Mouse (Mus musculus) spleen, adult 12 weeks (tissue): Measurements from ENCODE around the gene Angptl8.
"Not testable (repeated sequence)": the region's sequence is repeated elsewhere in the genome, so short reads cannot be mapped to it uniquely, and the experiment has no call there.

ENCODE experiments used
- DNase-seq: peaks from one replicate; pipeline ENCODE4 v3.0.0; 2022; ENCODE audit warnings: low spot score

Angptl8 gene

DNA sequence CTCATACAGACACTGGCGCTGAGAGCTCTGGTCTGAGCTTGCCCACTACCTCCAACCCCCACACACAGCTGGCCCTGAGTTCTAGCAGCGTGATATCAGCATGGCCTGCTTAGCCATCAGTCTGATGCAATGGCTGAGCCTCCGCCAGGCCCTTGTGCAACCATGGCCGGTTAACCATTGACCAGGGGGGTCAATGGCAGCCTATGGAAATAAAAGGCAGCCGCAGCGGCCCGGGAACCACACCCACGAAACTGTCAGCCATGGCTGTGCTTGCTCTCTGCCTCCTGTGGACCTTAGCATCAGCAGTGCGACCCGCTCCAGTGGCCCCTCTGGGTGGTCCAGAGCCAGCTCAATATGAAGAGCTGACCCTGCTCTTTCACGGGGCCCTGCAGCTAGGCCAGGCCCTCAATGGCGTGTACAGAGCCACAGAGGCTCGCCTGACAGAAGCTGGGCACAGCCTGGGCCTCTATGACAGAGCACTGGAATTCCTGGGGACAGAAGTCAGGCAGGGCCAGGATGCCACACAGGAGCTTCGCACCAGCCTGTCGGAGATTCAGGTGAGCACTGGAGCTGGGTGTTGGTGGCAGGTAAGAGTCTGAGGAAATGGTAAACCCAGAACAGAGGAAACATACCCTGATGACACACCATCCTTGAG is at the start of gene Angptl8:
Gene Angptl8 (plus strand): TSS at position 253 of the 655 bp plus-strand sequence.
- no peak for DNase-seq

DNA sequence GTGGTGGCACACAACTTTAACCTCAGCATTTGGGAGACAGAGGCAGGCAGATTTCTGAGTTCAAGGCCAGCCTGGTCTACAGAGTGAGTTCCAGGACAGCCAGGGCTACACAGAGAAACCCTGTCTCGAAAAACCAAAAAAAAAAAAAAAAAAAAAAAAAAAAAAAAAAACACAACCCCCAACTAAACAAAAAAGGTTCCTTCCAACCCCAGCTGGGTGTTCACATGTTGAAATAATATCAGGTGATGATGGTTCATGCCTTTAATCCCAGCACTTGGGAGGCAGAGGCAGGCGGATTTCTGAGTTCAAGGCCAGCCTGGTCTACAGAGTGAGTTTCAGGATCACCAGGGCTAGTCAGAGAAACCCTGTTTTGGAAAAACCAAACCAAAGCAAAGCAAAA is 49.0 kb upstream of the Angptl8 start:
- not testable (repeated sequence) for DNase-seq

DNA sequence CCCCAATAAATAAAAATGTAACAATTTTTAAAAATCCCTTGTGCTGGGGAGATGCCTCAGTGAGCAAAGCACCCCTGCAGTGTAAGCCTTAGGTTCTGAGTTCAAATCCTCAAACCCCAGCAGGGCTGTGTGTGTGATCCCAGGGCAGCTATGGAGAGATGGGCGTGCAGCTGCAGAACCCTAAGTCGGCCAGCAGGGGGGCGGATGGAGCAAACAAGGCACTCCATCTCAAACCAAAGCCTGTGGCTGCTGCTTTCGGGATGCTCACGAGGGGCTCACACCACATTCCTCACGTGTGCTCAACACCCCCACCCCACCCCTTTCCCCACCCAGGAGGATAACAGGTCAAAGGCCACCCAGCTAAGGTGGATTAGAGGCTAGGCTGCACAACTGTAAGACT is 48.4 kb upstream of the Angptl8 start:
- no peak for DNase-seq

DNA sequence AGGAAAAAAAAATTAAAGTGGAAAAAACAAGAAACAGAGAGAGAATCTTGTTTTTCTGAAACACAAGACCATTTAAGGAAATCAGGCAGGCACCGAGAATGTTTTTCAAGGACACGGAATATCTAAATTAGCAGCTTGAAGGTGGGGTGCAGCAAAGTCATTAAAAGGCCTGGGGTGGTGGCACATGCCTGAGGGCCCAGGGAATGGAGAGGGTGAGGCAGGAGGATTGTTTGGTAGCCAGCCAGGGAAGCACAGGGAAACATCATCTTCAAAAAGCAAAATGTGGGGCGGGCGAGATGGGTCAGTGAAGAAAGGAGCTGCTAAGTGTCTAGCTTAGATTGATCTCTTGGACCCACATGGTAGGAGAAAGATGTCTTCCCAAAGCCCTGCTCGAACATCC is 47.7 kb upstream of the Angptl8 start:
- no peak for DNase-seq

DNA sequence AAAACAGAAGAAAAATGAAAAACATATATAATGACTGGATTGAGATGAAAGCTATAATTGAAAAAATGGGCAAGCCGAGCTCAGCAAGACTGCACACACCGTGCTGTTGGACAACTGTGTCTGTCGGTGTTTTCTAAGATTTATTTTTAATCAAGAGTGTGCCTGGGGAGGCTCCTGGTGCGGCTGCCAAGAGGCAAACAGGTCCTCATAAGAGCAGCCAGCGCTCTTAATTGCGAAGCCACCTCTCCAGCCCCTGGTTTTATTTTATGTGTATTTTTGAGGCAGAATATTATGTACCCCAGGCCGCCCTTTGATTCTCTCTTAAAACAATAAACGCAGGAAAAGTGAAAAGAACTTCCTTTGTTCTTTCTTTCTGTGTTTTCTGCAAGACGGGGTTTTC is 47.1 kb upstream of the Angptl8 start:
- DNase-seq, result no peak

DNA sequence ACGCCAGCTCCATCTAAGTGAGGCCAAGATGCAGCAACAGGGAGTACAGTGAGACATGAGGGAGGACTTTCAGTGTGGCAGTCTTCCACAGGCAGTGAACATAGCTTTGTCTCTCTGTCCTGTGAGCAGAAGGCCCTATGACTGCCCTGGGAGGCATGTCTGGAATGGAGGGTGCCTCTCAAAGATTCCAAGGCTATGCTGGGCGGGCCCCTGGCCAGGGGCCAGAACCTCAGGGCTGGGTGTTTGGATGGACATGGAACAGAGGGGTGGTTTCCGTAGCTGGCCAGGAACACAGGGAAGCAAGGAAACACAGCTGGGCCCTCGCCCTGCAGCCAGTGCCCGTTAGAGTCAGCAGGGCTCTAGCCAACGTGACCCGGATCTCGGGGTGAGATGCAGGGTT is 43.4 kb upstream of the Angptl8 start:
- no peak for DNase-seq

DNA sequence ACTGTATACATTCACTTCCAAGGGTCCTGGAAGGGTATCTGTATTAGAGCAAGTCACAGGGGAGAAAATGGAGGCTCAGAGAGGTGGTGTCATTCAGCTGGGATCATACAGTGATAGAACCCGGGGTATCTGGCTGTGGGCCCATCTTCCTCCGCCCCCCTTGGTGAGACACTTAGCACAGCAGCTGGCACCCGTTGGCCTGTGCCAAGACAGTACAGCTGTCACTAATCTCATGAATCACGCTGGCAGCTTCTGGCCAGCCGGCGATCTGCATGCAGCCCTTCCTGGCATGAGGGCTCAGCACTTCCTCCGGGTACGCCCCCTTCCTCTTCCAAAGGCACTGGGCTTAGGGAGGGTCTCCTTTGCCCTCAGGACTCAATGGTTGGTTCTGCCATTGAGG is 42.7 kb upstream of the Angptl8 start:
- no peak for DNase-seq

DNA sequence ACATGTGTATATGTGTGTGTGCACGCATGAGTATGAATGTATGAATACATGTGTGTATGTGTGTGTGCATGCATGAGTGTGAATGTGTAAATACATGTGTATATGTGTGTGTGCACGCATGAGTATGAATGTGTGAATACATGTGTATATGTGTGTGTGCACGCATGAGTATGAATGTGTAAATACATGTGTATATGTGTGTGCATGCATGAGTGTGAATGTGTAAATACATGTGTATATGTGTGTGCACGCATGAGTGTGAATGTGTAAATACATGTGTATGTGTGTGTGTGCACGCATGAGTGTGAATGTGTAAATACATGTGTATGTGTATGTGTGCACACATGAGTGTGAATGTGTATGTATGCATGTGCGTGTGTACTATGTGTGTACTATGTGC is 41.8 kb upstream of the Angptl8 start:
- not testable (repeated sequence) for DNase-seq

DNA sequence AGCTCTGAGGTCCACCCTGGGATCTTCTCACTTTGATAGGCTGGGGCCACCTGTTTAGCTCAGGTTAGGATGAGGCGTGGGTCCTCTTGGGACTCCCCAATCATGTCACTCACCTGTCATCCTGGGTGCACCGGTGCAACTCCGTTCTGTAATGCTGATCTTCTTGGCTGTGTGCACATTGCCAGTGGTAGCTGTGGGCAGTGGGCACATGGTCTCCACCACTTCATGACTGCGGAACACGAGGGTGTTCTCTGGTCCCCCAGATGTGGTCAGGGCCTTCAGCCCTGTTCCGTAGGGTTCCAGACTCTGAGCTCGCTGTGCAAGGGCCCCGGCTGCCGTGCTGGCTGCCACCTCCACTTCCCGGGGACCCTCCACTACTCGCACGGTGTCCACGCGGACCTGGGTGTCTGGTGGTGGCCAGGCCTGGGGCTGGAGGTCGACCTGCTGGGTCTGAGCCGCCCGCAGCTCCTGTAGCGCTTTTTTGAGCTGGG is 40.9 kb upstream of the Angptl8 start:
- no peak for DNase-seq

DNA sequence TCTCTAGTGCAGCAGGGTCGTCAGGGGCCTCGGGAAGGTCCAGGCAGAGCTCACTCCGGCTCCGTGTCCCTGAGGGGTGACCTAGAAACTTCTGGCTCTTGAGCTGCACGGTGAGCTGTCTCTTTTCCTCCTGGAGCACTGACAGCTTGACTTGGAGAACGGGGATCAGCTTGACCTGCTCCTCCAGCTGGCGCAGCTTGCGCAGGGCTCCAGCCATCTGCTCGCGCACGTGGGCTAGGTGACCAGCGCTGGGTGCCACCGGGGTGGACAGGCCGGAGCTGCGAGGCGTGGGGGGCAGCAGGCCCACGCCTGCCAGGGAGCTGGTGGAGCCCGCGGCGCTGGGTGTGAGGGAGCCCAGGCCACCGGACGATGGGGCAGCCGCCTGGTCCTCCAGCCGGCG is 40.4 kb upstream of the Angptl8 start:
- DNase-seq, result no peak

DNA sequence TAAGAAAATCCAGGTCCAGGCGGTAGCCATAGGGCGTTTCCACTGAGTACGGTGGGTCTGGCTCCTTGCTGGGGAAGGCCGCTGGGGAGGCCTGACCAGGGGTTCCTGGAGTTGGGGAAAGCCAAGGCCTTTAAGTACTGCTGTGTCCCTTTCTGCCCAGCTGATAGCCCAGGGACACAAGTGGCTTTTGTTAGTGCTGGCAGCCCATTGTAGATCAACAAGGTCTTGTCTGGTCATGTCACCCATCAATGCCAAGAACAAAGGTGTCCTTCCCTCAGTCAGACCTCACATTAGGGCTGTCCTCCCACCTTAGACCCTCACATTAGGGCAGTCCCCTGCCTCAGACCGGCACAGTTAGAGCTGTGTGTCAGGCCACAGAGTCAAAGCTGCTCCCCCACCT is 39.7 kb upstream of the Angptl8 start:
- no peak for DNase-seq

DNA sequence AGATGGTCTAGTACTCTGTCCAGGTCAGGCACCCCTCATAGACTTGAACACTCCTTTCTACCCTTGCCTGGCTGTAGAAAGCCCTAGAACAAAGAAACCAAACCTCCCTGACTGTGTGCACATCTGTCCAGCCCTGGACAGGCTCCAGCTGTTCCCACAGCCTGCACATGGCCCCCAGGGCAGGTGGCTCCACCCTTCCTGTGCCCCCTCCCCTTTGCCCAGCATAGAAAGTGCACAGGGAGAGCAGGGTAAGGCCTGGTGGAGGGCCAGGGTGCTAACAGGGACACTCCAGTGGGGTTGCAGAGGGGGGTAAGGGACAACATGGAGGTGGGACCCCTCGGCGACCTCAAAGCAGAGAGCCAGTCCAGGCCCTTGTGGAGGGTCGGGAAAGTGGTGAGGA is 39.1 kb upstream of the Angptl8 start:
- no peak for DNase-seq

DNA sequence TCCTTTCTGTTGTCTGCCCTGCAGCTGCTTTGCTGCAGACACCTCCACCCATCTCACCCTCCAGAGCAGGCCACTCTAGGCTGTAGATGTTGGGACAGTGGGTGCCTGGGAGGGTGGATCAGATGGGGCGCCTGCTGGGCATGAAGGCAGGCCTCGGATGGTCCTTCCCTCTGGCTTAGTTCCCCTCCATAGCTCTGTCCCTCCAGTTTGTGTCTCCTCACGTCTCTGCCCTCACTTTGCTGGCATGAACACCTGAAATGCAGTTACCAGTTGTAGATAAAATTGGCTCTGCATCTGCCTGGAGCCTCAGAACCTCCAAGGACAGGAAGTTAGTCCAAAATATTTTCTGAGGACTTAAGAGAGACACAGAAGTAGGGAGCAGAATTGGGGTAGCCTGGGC is 38.4 kb upstream of the Angptl8 start:
- DNase-seq, result no peak

DNA sequence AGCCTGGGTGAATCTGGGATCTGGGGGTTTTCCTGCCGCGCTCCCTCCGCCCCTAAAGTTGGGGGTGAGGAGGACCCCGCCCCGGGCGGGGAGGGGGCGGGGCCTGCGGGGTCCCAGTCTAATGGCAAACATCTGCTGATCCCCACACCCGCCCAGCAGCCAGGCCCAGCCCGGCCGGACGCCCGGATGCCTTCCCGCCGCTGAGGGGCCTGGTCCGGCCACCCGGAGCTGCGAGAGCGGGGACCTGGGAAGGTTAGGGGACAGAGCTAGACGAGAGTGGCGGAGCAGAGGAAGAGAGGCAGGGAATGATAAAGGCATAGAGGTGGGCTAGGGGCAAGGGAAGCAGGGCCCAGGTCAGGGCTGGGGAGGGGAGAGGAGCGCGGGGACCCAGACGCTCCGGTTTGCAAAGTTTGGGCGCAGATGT is 37.4 kb upstream of the Angptl8 start:
- no peak for DNase-seq

DNA sequence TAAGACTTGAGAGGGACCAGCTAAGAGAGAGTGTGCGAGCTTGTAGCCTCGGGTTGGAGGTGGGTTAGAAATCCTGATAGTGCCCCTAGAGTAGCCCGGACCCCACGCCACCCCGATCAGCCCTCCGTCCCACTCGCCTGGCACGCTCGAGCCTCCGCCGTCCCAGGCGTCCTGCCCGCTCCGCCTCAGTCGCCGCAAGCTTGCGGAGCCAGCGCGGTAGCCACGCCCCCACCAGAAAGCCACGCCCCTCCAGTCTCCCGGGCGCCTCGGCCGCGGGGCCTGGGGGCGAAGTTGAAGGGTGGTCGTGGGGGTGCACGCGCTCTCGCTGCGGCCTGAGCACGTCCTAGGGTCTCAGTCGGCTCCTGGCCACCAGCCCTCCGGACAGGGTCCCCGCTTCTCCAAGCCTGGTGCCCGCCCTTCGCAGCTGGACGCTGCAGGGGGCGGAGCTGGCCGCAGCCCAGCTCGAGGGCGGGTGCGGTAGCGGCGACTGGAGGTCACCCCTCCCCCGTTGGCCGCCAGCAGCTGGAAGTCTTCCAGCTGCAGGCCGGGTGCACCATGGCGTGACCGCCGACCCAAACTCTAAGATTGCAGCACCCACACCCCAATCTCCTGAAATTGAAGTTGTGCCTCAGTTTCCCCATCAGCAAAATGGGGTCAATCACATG is 36.8 kb upstream of the Angptl8 start, which contains the start of gene Kank2:
Gene Kank2 (minus strand): TSS at position 400 of the 665 bp plus-strand sequence.
- DNase-seq, result peak; percentile 71

DNA sequence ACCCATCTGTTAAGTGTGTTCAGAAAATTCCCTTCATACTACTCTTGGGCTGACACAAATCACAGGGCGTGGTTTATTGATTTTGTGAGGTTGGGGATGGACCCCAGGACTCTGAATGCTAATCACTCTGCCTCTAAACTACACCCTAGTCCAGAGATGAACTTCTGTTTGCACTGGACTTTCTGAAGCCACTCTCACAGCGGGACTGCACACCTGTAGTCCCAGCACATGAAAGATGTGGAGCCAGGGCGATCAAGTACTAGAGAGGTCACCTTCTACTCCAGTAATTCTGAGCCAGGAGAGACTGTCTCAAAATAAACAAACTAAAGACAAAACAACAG is 36.3 kb upstream of the Angptl8 start:
- no peak for DNase-seq

DNA sequence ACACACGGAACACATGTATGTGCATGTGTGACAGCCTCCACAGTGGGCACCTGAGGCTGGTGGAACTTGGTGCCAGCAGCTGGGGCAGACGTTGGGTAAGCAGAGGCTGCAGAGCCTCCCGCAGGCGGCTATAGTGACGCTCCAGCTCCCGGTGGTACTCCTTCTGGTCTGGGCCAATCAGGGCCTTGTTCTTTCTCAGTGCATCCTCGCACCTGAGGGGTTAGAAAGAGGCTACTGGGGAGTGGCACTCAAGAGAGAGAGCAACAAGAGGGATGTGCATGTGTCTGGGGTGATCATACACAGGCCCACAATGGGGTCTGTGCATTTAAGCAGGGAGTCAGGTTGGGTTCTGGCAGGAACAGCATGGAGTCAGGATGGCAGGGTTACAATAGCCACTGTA is 34.2 kb upstream of the Angptl8 start:
- no peak for DNase-seq

DNA sequence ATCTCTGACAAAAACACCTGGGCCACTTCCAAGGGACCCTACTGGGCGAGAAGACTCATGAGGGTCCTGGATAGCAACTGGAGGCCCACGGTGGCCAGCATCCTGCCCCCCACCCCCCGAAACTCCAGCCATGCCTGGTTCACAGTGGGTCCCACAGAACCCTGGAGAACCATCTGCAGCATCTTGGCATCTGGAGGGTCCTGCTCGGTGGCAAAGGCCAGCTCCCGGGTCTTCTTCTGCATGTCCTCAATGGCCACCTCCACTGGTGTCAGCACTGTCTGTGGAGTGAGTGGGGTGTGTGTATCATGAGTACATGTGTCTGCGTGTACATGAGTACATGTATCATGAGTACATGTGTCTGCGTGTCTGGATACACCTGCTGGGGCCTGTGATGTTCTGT is 33.7 kb upstream of the Angptl8 start:
- DNase-seq, result no peak

DNA sequence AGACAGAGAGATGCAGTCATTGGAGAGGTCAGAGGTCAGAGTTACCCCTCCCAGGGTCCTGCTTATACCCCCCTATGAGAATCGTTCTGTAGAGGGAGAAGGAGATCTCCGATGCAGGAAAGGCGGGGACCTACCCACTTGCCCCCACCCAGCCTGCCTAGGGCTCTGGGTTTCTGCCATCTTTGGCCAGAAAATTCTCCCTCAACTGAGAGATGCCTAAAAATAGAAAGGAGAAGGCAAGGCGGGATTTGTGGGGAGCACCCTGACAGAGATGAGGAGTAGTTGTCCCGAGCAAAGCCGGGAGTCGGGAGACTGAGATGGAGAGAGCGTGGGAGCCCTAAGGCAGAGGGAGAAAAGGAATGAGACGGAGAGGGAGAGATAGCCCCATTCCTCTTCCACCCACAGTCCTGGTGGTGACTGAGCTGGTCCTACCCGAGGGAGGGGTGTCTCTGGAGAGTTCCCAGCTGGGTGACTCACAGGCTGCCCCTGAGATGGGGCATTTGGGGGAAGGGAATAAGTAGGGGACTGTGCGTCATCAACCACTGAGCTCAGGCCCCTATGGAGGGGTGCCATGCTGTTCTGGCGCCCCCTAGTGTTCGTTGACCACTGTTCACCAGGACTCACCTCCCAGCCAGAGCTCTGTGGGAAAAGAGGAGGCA is 31.2 kb upstream of the Angptl8 start:
- DNase-seq, result peak; percentile 50

DNA sequence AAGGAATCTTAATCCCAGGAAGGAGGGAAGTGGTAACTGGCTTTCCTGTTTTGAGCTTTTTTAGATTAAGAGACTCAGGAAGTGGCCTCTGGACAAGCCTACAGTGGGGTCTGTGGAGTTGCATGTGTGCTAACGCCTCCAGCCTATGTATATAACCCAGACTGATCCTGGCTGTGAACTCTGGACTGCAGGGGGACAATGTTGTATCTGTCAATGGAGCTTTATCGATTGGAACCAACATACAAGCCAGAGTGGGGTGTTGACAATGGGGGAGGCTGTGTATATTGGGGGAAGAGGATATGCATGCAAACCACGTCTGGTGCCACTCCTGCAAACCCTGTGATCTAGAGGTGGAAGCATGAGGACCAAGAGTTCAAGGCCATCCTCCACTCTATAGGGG is 28.9 kb upstream of the Angptl8 start:
- no peak for DNase-seq

DNA sequence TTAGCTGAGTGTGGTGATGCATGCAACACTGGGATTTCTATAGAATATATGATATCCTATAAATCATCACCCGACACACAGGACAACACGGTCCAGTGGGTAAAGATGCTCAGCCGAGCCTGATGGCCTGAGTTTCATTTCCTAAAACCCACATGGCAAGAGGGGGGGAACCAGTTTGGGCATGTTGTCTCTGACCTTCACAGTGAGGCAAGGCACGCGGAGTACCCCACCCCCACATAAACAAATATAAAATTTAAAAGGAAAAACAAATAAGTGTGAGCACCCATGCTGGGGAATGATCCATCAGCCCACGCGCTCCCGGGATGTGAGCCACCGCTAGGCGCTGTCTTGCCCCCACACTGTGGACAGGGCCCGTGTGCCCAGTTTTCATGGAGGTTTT is 28.3 kb upstream of the Angptl8 start:
- no peak for DNase-seq

DNA sequence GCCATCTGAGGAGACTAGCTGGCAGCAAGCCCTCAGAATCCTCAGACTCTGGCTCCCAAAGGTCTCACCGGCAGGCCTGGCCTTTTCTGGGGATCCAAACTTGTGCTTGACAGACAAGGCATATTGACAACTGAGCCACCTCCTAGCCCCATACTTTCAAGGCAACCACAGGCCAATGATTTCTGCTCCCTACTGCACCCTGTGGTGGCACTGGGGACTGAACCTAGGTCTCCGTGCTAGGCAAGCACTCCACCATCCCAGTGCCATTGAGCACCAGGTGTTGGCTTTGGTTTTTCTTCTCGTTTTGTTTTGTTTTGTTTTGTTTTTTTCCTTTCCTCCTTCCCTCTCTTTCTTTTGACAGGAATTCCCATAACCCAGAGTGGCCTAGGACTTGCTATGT is 26.7 kb upstream of the Angptl8 start:
- no peak for DNase-seq

DNA sequence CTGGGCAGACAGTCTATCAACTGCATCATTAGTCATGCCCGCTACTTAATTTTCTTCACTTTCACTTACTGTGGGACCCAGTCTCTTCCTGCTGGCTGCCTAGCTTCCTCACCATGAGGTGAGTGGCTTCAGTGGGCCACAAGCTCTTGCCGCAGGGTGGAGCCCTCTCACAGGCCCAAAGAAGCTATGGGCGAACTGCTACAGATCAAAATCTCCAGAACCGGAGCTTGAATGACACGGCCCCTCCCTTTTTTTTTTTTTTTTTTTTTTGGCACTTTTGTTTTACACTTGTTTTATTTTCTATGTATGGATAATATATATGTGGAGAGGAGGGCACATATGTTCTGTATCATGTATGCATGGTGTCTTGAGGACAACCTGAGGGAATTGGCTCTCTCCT is 24.1 kb upstream of the Angptl8 start:
- no peak for DNase-seq
